Comparison of ENCODE assay signal across 23 mouse cellular contexts in genomic region chr1:160840618-160841017, GRCm38 (mm10).
"Had no signal": no experiment of that assay in that cellular context is flagged by ENCODE, and none has a peak within 500 bp of the region (broad histone marks: within the 10 kb centered on the region; RNA-seq: fewer than 3 reads in every experiment).

No protein-coding gene starts in this region.

- H3K4me3 ChIP-seq: heart, adult 2 months; heart, embryonic 13.5 days; heart, embryonic 15.5 days; hindbrain, embryonic 13.5 days; hindbrain, embryonic 15.5 days; kidney, embryonic 15.5 days; limb, embryonic 13.5 days; limb, embryonic 15.5 days; liver, embryonic 12.5 days had no signal

- H3K4me2 ChIP-seq: heart, embryonic 11.5 days; heart, embryonic 13.5 days; heart, embryonic 15.5 days; hindbrain, embryonic 13.5 days; hindbrain, embryonic 15.5 days; kidney, embryonic 15.5 days; limb, embryonic 13.5 days; limb, embryonic 15.5 days; liver, embryonic 12.5 days had no signal

- DNase-seq: gastrocnemius, postnatal 14 days; gastrocnemius, postnatal 36 days; heart, adult 11 months; heart, adult 2 months; heart, postnatal 14 days; heart, postnatal 36 days; kidney, adult 11 months; kidney, adult 2 months; kidney, adult 9 months; kidney, postnatal 14 days; kidney, postnatal 36 days; layer of hippocampus, adult 9-11 months; layer of hippocampus, postnatal 36 days; left cerebral cortex, postnatal 4 days had no signal

- H3K36me3 ChIP-seq: heart, embryonic 13.5 days; heart, embryonic 15.5 days; hindbrain, embryonic 13.5 days; hindbrain, embryonic 15.5 days; kidney, embryonic 15.5 days; limb, embryonic 13.5 days; limb, embryonic 15.5 days; liver, embryonic 12.5 days had no signal

- H3K27me3 ChIP-seq: heart, embryonic 13.5 days; heart, embryonic 15.5 days; hindbrain, embryonic 13.5 days; hindbrain, embryonic 15.5 days; kidney, embryonic 15.5 days; limb, embryonic 13.5 days; limb, embryonic 15.5 days; liver, embryonic 12.5 days had no signal
